Mouse (Mus musculus): ENCODE measurements around the gene Prss42. TPM values are rescaled to one million over a fixed set of nuclear protein-coding genes. Genes with fewer than 3 reads are reported as not detected.

Prss42 gene
- total RNA-seq, 2 experiments from 2014 or later, result not detected

Other genes starting within 250 kb of the Prss42 start
- gene Nradd, start 173.7 kb upstream of the Prss42 start, total RNA-seq (2021), result 1 to 10 TPM; 2.2 to 2.3 TPM
- 1 to 10 TPM; 8.3 to 8.7 TPM for gene Nbeal2, start 144.0 kb upstream of the Prss42 start, total RNA-seq (2021)
- gene Ccdc12, start 141.7 kb upstream of the Prss42 start, total RNA-seq (2021), result 10 to 100 TPM; 69.6 to 78.9 TPM
- gene Myl3, start 56.3 kb upstream of the Prss42 start, total RNA-seq (2021), result over 10,000 TPM; 11,120 to 11,825 TPM
- 10 to 100 TPM; 11.5 to 13.4 TPM for gene Pth1r, start 51.0 kb upstream of the Prss42 start, total RNA-seq (2021)
- not detected for gene Prss44, start 15.8 kb downstream of the Prss42 start, total RNA-seq (2021)
- not detected for gene Prss43, start 28.5 kb downstream of the Prss42 start, total RNA-seq (2021)
- not detected for gene Prss45, start 36.4 kb downstream of the Prss42 start, total RNA-seq (2021)
- not detected for gene Prss46, start 46.3 kb downstream of the Prss42 start, total RNA-seq (2021)
- not detected for gene Prss50, start 59.8 kb downstream of the Prss42 start, total RNA-seq (2021)
- gene Als2cl, start 81.7 kb downstream of the Prss42 start, total RNA-seq (2021), result 10 to 100 TPM; 19.6 to 20.4 TPM
- gene Tmie, start 81.9 kb downstream of the Prss42 start, total RNA-seq (2021), result under 1 TPM; 0.69 to 0.74 TPM
- not detected for gene Fam240a, start 118.7 kb downstream of the Prss42 start, total RNA-seq (2021)
- not detected for gene Tdgf1, start 148.0 kb downstream of the Prss42 start, total RNA-seq (2021)
- 10 to 100 TPM; 39.8 to 49.0 TPM for gene Lrrc2, start 153.4 kb downstream of the Prss42 start, total RNA-seq (2021)
- gene Rtp3, start 192.4 kb downstream of the Prss42 start, total RNA-seq (2021), result 1 to 10 TPM; 2.4 to 2.8 TPM
- 1 to 10 TPM in 1 of 2 experiments, under 1 TPM in 1; 0.72 to 2.3 TPM for gene Ltf, start 221.1 kb downstream of the Prss42 start, total RNA-seq (2021)

Data from heart, postnatal 10 days (tissue).